Mouse (Mus musculus) left cerebral cortex, adult 2 months (tissue): ENCODE measurements around the gene Slc35e1. TPM values are rescaled to one million over a fixed set of nuclear protein-coding genes. Genes with fewer than 3 reads are reported as not detected.

Experiments
- DNase-seq, 2 experiments: peaks; one replicate each; pipeline ENCODE4 v3.0.0; 2021 to 2022; ENCODE audit warnings: low spot score in 2 of 2, mixed read lengths in 1 of 2; ENCODE audit errors: extremely low spot score in 1 of 2
- H3K27ac ChIP-seq: fragments of 200-600 bp; 2 replicates; pipeline ENCODE4 v1.8.1; 2022
- H3K4me3 ChIP-seq: fragments of 200-600 bp; 2 replicates; pipeline ENCODE4 v1.8.1; 2022
- CTCF ChIP-seq: fragments of 200-600 bp; IDR thresholded peaks from 2 replicates; pipeline ENCODE4 v1.8.1; 2022; ENCODE audit warnings: antibody characterized with exemption, mild to moderate bottlenecking, moderate library complexity
- intact Hi-C: fragments of 180-260 bp; cut with DNase I; formaldehyde crosslinking; loops from one replicate; pipeline ENCODE4 v1.15.1; 2025
- long read RNA-seq, 2 experiments: library from polyadenylated mRNA; stranded (forward); transcript quantifications; one replicate each; pipeline ENCODE4 v2.0.0; 2021; ENCODE audit warnings: borderline mapping rate in 2 of 2
- total RNA-seq, 2 experiments: library from RNA; stranded (reverse); gene quantifications; 2 replicates each; pipeline ENCODE4 v1.2.3; 2021

Gene Slc35e1
- total RNA-seq: 10 to 100 TPM; 55.5 to 56.7 TPM
- long read RNA-seq, experiment 1, full-length matches to known transcripts: 107 of 129 reads
- long read RNA-seq, experiment 1, partial matches to known transcripts: 6 of 129 reads
- long read RNA-seq, experiment 1, other reads (novel, unspliced or antisense): 16 of 129 reads
- long read RNA-seq, experiment 2, full-length matches to known transcripts: 84 of 100 reads
- long read RNA-seq, experiment 2, partial matches to known transcripts: 4 of 100 reads
- long read RNA-seq, experiment 2, other reads (novel, unspliced or antisense): 12 of 100 reads

DNA sequence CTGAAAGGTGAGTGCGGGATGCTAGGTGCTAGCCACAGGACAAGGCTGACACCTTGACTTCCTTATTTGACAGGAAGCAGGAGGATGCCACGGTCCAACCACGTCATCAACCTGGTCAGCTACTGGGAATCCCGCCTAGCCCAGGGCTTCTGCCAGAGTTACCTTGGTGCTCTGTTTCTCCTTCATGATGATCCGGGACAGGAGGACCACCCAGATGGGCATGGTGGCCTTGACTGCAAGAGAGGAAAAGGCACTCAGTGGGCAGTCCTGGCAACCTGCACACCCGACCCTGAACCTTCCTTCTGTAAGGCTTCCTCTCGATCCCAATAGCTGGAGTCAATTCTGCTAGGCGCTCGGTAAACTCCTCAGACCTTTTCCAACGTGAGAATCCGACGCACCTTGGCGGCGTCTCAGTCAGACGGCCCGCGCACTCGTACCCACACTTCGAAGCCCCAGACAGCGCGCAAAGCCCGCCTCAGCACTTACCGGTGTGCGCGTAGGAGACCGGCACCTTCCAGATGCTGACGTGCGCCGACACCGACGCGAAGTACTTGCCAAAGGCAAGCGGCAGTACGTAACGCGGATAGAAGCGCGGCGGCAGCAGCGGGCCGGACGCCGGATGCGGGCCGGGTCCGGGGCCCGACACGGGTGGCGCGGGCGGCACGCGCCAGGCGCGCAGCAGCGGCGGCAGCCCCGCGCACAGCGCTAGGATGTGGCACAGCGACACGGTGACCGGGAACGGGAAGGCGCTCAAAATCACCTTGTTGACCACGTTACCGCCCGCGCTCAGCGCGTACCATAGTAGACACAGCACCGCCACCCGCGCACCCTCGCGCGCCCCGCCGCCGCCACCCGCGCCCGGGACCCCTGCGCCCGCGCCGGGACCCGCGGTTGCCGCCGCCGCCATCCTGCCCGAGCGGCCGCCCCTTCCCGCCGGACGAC, at the start of gene Slc35e1:
TSS of gene Slc35e1 (minus strand) at position 935 of the 942 bp plus-strand sequence.
- H3K4me3 ChIP-seq: peak within 1 kb of the TSS; percentile 68
- H3K27ac ChIP-seq: peak within 1 kb of the TSS; percentile 78
- intact Hi-C loops: loop anchor here (1.0 to 5.0 kb wide), 4 partner anchors 15 to 255 kb away; partner anchors contain the start of genes Med26 and Smim7
- peak; percentile 46 to 63 for DNase-seq
- no peak for TF ChIP-seq CTCF

DNA sequence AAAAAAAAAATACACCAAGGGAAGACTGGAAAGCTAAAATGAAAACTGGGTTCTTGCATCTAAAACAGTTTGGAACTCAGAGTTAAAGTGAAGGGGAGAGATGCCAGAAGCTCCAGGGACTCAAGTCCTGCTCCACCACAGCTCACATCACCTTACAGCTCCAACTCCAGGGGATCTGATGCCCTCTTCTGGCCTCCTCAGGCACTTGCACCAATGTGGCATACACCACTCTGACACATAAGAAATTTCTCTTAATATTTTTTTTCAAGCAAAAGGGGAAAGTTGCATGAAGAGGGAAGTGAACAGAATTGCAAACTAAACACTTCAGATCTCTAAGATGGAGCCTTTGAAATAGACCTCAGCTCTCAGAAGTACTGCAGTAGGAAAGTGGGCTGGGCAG, 46.8 kb upstream of the Slc35e1 start:
- TF ChIP-seq CTCF: peak; percentile 28
- intact Hi-C loops: no loop called here
- Histone ChIP-seq H3K4me3 (no peak overlapping the region), H3K27ac (no peak overlapping the region)
- DNase-seq: no peak

DNA sequence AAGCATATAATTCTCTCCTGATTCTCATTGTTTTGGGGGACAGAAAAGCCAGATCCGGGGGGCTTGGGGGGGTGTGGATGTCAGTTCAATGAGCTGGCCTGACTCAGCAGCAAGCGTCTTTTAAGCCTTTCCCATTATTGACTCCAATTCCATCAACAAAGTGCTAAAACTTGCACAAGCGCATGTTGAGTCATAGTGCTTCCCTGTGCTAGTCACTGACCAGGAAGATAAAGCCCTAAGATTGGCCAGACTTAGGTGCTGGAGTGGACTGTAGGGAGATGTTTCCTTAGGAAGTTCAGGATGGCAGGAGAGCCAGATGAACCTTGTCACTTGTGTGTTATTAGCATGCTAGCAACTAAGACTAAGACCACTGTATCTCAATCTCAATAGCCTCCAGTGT, 42.5 kb upstream of the Slc35e1 start:
- DNase-seq: no peak
- intact Hi-C loops: no loop called here
- no peak overlapping the region for H3K4me3 ChIP-seq
- no peak overlapping the region for H3K27ac ChIP-seq
- no peak for TF ChIP-seq CTCF

DNA sequence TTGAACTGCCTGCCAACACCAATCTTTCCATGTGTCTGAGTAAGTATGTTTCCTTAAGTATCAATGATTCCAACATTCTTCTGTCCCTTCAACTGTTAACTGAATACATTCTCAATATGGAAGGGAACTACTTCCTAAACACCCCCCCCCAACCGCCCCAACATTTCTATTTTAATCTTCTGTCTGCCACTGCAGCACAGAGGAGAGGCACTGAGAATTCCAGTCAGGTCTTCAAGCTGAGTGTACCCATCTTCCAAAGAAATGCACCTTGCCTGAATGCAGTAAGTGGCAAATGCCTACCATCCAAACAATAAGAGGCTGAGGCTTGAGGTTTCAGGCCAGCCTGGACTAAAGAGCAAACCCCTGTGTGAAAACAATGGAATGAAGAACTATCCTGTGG, 39.7 kb upstream of the Slc35e1 start:
- DNase-seq: no peak
- peak overlapping the region; percentile 12; the same call in 1 of the 2 replicates for H3K27ac ChIP-seq
- intact Hi-C loops: no loop called here
- no peak for TF ChIP-seq CTCF
- H3K4me3 ChIP-seq: no peak overlapping the region

DNA sequence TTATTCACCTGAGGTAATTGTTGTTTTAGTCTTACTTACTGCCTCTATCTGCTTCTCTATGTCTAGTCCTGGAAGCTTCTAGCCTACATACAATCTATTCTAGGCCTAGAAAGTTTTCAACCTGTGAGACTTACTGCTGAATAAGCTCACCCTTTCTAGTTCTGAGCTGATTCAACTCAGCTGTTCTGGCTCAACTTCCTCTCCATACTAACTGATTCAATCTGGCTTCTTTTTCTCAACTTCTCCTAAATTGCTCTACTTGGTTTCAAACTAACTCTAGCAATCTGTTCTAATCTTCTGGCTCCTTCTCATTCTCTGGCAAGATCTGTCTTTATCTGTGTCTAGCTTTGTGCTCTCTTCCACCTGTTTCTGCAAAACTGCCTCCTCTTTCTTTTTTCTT, 29.5 kb upstream of the Slc35e1 start:
- no peak for TF ChIP-seq CTCF
- DNase-seq: no peak
- intact Hi-C loops: no loop called here
- H3K4me3 ChIP-seq: no peak overlapping the region
- no peak overlapping the region for H3K27ac ChIP-seq

DNA sequence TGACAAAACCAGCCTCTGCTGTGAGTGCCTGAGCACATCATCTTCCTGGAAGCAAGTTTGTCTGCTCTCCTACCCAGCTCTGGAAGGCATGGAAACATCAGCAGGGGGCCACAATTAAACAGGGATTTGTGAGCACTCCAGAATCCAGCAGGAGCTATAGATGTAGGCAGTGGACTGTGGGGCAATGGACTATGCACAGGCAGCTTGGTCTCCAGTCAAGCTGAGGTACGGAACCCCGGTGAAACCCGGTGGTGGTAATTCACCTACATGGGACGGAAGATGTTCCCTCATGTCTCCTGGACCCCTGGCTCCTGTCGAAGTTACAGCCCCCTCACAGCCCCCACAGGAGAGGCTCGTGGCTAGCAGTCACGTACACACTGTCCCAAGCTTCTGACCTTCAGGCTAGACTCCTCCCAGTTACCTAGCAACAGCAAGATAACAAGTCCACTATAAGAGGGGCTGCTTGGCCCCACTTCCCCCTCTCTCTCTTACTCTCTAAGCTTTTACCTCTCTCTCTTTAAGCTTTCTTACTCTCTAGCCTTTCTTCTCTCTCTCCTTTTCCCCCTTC, 25.1 kb upstream of the Slc35e1 start:
- intact Hi-C loops: no loop called here
- H3K4me3 ChIP-seq: no peak overlapping the region
- H3K27ac ChIP-seq: no peak overlapping the region
- TF ChIP-seq CTCF: no peak
- DNase-seq: no peak

DNA sequence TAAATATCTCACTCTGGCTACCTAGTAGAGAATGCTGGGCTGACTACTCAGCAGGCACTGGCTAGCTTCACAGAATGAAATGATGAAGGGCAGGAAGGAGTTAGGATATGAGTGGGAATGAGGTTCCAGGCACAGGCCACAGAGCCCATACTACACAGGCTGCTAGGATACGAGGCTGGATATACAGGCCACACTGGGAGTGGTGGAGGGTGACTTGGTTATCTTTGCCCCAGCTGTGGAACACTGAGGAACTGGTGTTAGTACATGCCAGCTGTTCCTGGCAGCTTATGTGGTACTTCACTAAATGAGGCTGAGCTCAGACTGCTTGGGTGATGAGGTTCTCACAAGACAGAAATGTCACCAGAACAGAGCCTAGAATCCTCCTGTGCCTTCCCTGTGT, 20.7 kb upstream of the Slc35e1 start:
- TF ChIP-seq CTCF: no peak
- Histone ChIP-seq H3K4me3 (no peak overlapping the region), H3K27ac (no peak overlapping the region)
- intact Hi-C loops: no loop called here
- no peak for DNase-seq

DNA sequence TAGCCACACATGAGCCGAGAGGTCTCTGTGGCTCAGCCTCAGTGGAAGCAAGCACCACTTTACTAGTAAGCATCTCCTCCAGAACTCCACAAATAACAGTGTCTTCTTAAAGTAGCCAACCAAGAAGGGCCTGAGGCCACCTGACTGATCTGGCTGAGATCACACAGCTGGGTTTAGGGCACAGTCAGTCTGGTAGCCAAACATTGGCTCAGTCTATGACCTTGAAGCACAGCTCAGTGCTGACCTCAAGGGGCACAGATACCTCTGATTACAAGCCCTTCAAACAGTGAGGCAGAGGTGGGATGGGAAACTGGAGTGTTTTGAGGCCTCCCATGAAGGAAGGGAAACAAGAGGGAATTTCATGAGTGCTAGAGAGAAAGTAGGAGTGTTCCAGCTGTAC, 20.2 kb upstream of the Slc35e1 start:
- H3K4me3 ChIP-seq: no peak overlapping the region
- no peak for DNase-seq
- TF ChIP-seq CTCF: no peak
- H3K27ac ChIP-seq: no peak overlapping the region
- intact Hi-C loops: no loop called here

DNA sequence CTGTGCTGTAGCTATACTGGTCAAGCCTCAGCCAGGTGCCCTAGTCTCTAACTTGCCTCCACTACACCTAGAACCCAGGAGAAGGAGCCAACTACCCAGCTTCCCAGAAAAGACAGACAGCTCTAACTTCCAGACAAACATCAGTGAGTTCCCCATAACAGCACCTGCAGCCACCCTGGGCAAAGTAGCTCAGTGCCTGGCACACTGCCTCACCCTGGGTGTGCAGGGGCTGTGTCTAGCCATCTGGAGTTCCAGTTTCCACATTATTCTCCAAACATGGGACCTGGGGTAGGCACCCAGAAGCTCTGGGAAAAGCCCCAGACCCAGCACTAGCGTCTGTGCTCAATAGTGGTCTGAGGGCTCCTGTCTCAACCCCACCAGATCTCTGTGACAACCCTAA, 15.1 kb upstream of the Slc35e1 start:
- intact Hi-C loops: no loop called here
- no peak overlapping the region for H3K4me3 ChIP-seq
- no peak for DNase-seq
- no peak overlapping the region for H3K27ac ChIP-seq
- no peak for TF ChIP-seq CTCF

DNA sequence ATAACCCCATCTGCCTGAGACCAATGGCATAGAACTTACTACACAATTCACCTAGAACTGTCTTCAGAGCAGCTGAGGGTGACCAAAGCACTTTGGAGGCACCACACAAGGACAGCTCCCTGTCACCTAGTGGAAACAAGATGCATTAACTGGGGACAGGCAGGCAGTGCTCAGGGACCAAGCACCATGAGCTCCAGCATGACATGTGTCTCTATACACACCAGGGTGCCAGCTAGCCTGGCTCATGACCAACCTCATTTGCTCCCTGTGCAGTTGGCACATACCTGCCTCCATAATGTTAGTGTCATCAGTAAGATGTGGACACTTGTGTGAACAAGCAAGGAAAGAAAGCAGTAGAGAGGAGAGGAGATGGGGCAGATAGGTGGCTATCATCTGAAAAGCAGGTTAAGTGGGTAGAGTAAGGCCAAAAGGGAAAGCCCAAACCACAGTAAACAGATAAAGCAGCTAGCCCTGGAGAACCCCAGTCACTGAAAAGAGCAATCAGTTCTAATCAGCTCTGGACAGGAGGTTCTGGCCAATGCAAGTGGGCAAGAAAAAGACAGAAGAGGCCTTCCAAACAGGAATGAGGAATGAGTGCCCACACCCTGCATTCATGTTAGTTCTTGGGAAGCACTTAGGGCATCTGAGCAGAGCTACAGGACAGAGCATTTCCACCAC, 12.4 kb upstream of the Slc35e1 start:
- intact Hi-C loops: no loop called here
- no peak for DNase-seq
- TF ChIP-seq CTCF: no peak; the same call in 1 of the 2 replicates
- H3K4me3 ChIP-seq: no peak overlapping the region
- no peak overlapping the region for H3K27ac ChIP-seq

DNA sequence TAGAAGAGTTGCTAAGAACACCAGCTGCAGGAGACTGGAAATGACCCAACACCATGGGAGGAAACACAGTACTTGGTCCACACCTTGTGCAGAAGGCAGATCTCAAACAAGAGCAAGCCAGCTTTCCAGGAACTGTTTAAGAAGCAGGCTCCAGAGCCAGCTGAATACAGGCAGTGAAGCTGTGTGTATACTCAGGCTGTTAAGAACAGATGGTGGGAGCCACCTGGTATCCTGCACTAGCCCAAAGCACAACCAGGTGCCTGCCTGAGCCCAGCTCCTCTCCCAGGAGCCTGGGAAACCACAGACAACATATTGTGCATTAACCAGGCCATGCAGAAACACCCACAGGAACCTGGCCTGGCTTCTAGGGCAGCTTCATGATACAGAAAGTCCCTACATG, 11.7 kb upstream of the Slc35e1 start:
- DNase-seq: no peak
- Histone ChIP-seq H3K27ac (no peak overlapping the region), H3K4me3 (no peak overlapping the region)
- intact Hi-C loops: no loop called here
- no peak for TF ChIP-seq CTCF
